Mouse (Mus musculus): Measurements from ENCODE around the gene Ffar4. TPM values are rescaled to one million over a fixed set of nuclear protein-coding genes. Genes with fewer than 3 reads are reported as not detected.
A peak's percentile ranks its signal among the peaks of the same experiment; 100 is the strongest.

Ffar4 gene
- polyA plus RNA-seq, 1 experiment = 2.2 TPM

DNA sequence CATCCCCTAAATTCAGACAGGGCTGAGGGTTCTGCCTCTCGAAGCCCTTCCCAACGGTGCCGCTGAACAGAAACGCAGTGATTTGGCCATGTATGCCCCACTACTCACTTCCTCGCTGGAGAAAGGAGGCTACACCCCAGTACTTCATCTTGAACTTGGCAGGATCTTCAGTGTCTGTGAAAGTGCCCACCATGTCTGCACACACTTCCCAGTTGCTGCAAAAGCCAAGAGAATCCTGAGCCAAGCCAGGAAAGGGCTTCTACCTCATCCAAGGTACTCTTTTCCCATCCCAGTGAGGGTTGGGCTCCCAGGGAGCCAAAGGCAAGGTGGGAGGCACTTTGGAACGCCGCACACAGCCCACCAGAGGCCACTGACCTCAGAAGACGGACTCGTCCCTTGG, 27.1 kb downstream of the Ffar4 start:
- 34% methylated on average over 9 of the region's 9 CpGs for WGBS
- Histone ChIP-seq H3K4me3 (ENCODE audit: insufficient read depth, low read depth, low read length) (no peak overlapping the region), H3K4me1 (ENCODE audit: control insufficient read depth, insufficient read depth, low read length) (no peaks in the 10 kb centered on the region), H3K27ac (ENCODE audit: insufficient read depth, low read depth, low read length) (no peak overlapping the region), H3K27me3 (replicated peaks; ENCODE audit: control insufficient read depth, insufficient read depth, low read length) (no peaks in the 10 kb centered on the region), H3K36me3 (ENCODE audit: control insufficient read depth, insufficient read depth, low read length) (no peaks in the 10 kb centered on the region)
- DNase-seq = no peak
- TF ChIP-seq CTCF (conservative IDR thresholded peaks at IDR 0.05; ENCODE audit: insufficient read depth, insufficient read length, low read depth, low read length) = no peak
- TF ChIP-seq POLR2A (IDR thresholded peaks at IDR 0.05; ENCODE audit: low read depth, low read length) = no peak

DNA sequence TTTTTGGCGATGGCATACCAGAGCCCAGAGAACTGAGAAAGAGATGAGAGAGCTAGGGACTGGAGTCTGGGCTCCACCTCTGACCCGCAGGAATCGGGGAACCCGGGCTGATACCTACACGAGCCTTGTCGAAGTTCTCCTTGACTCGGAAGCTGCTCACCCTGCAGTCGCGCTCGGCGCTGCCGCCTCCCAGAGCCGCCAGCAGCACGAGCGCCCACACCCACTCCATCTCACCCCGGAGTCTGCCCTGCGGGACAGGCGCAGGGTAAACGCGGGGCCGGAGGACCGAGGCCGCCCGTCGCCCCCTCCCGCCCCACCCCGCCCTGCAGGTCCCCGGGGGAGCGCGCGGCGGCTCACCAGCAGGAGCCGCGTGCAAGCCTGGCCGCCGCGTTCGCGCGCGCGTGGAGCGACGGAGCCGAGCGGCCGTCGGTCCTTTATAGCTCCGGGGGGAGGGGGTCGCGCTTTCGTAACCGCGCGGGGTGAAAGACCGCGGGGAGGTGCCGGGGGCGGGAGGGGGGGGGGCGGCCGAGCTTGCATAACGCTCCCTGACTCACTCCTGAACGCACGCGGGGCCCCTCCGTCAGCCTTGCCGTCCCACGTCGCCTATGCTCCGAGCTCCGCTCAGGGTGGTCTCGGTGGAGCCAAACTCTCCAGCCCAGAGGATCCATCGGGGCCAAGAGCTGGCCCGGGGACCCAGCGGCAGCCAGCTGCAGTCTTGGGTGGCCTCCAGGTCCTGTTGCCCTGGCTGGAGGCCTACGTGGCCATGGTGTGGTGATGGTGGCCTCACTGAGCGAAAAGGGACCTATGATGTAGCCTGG, 27.7 kb downstream of the Ffar4 start:
- no peak overlapping the region for H3K27ac ChIP-seq (ENCODE audit: insufficient read depth, low read depth, low read length)
- DNase-seq = peak; percentile 8
- no peak for TF ChIP-seq CTCF (conservative IDR thresholded peaks at IDR 0.05; ENCODE audit: insufficient read depth, insufficient read length, low read depth, low read length)
- TF ChIP-seq POLR2A (IDR thresholded peaks at IDR 0.05; ENCODE audit: low read depth, low read length) = no peak
- H3K4me3 ChIP-seq (ENCODE audit: insufficient read depth, low read depth, low read length) = peak overlapping the region; percentile 45
- no peaks in the 10 kb centered on the region for H3K36me3 ChIP-seq (ENCODE audit: control insufficient read depth, insufficient read depth, low read length)
- 2% methylated on average over 65 of the region's 77 CpGs for WGBS
- H3K4me1 ChIP-seq (ENCODE audit: control insufficient read depth, insufficient read depth, low read length) = no peaks in the 10 kb centered on the region
- H3K27me3 ChIP-seq (replicated peaks; ENCODE audit: control insufficient read depth, insufficient read depth, low read length) = no peaks in the 10 kb centered on the region

DNA sequence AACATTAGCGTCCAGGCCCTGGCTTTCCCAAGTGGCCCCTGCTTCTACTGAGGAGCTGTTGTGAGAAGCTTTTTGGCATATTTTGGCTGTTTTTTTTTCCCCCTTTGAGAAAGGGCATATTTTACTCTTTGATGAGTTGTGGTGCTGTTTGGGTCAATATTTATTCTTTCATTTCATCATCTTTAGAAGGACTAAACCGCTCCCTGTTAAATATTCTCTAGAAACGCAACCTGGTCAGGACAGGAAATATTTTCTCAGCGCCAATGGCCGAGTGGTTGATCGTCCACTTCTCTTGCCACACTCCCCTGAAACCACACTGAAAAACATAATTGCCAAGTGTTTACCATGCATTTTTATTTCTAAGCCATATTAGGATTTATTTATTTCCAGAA, 28.3 kb downstream of the Ffar4 start, which contains the start of gene Rbp4:
Gene Rbp4, minus strand, starts transcription at position 63 of the 392 bp plus-strand sequence.
- WGBS = 58% methylated on average over 6 of the region's 6 CpGs
- no peak for DNase-seq
- no peaks in the 10 kb centered on the region for H3K4me1 ChIP-seq (ENCODE audit: control insufficient read depth, insufficient read depth, low read length)
- H3K36me3 ChIP-seq (ENCODE audit: control insufficient read depth, insufficient read depth, low read length) = no peaks in the 10 kb centered on the region
- no peaks in the 10 kb centered on the region for H3K27me3 ChIP-seq (replicated peaks; ENCODE audit: control insufficient read depth, insufficient read depth, low read length)
- H3K27ac ChIP-seq (ENCODE audit: insufficient read depth, low read depth, low read length) = no peak within 1 kb of the TSS
- peak within 1 kb of the TSS; percentile 45 for H3K4me3 ChIP-seq (ENCODE audit: insufficient read depth, low read depth, low read length)
- TF ChIP-seq POLR2A (IDR thresholded peaks at IDR 0.05; ENCODE audit: low read depth, low read length) (no peak), CTCF (conservative IDR thresholded peaks at IDR 0.05; ENCODE audit: insufficient read depth, insufficient read length, low read depth, low read length) (no peak)

DNA sequence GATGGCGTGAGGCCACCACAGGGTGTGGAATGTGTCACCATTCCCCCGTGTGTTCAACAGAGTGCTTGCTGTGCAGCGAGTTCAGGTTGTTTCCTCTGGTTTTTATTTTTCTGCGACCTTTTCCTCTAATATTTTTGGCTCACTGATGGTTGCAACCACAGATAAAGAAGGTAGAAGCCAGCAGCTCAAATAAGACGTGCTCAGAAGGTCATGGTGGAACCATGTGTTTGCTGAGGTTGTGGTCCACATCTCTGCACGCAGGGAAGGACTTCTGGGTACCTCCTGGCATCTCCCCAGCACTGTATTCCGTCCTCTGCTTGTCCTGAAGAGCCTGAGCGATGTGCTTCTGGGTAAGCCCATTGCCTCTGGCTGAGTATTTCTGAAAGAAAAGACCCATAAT, 29.8 kb downstream of the Ffar4 start:
- no peak overlapping the region for H3K27ac ChIP-seq (ENCODE audit: insufficient read depth, low read depth, low read length)
- 69% methylated on average over 8 of the region's 8 CpGs for WGBS
- H3K36me3 ChIP-seq (ENCODE audit: control insufficient read depth, insufficient read depth, low read length) = no peaks in the 10 kb centered on the region
- no peak overlapping the region for H3K4me3 ChIP-seq (ENCODE audit: insufficient read depth, low read depth, low read length)
- H3K27me3 ChIP-seq (replicated peaks; ENCODE audit: control insufficient read depth, insufficient read depth, low read length) = no peaks in the 10 kb centered on the region
- TF ChIP-seq POLR2A (IDR thresholded peaks at IDR 0.05; ENCODE audit: low read depth, low read length) = no peak
- TF ChIP-seq CTCF (conservative IDR thresholded peaks at IDR 0.05; ENCODE audit: insufficient read depth, insufficient read length, low read depth, low read length) = no peak
- no peaks in the 10 kb centered on the region for H3K4me1 ChIP-seq (ENCODE audit: control insufficient read depth, insufficient read depth, low read length)
- DNase-seq = no peak

DNA sequence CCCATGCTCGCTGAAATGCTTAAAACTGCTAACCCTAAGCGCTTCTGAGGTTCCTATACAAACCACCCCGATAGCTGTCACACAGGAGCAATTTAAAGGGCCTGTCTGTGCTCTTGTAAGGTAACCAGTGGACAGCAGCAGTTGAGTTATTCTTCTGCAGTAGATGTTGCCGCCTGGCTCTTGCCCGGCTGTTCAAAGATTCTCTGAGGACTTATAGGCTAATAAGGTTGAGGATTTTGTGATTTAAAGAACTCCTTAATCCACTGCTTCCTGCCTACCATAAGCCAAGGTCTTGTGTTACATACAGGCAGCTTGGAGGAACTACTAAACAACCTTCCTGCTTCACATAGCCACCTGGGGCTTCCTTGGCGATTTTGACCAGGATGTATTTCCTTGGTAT, 35.6 kb downstream of the Ffar4 start, which contains the start of gene Pde6c:
Gene Pde6c, plus strand, starts transcription at position 301 of the 400 bp plus-strand sequence.
- H3K4me3 ChIP-seq (ENCODE audit: insufficient read depth, low read depth, low read length) = no peak within 1 kb of the TSS
- DNase-seq = no peak
- TF ChIP-seq CTCF (conservative IDR thresholded peaks at IDR 0.05; ENCODE audit: insufficient read depth, insufficient read length, low read depth, low read length) = no peak
- no peak for TF ChIP-seq POLR2A (IDR thresholded peaks at IDR 0.05; ENCODE audit: low read depth, low read length)
- no peaks in the 10 kb centered on the region for H3K4me1 ChIP-seq (ENCODE audit: control insufficient read depth, insufficient read depth, low read length)
- no peaks in the 10 kb centered on the region for H3K36me3 ChIP-seq (ENCODE audit: control insufficient read depth, insufficient read depth, low read length)
- 81% methylated on average over 6 of the region's 6 CpGs for WGBS
- no peaks in the 10 kb centered on the region for H3K27me3 ChIP-seq (replicated peaks; ENCODE audit: control insufficient read depth, insufficient read depth, low read length)
- no peak within 1 kb of the TSS for H3K27ac ChIP-seq (ENCODE audit: insufficient read depth, low read depth, low read length)

DNA sequence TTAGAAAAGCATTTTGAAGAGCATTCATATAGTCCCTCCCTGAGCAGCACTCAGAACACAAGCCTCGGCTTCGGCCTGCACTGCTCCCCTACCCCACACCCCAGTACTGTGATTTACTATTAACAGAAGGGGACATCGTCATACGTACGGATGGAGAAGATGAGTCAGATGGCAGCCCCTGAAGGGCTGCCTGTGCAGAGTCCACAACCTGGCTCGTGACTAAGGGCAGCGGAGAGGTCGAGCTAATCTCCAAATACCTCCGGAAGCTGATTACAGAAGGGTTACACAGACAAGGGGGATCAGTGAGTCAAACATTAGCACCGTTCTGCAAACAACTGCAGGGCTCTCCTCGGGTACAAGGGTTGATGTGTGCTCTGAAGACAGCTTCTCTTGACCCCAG, 37.1 kb downstream of the Ffar4 start:
- Histone ChIP-seq H3K4me3 (ENCODE audit: insufficient read depth, low read depth, low read length) (no peak overlapping the region), H3K27ac (ENCODE audit: insufficient read depth, low read depth, low read length) (no peak overlapping the region), H3K36me3 (ENCODE audit: control insufficient read depth, insufficient read depth, low read length) (no peaks in the 10 kb centered on the region), H3K4me1 (ENCODE audit: control insufficient read depth, insufficient read depth, low read length) (no peaks in the 10 kb centered on the region), H3K27me3 (replicated peaks; ENCODE audit: control insufficient read depth, insufficient read depth, low read length) (no peaks in the 10 kb centered on the region)
- TF ChIP-seq POLR2A (IDR thresholded peaks at IDR 0.05; ENCODE audit: low read depth, low read length) = no peak
- no peak for TF ChIP-seq CTCF (conservative IDR thresholded peaks at IDR 0.05; ENCODE audit: insufficient read depth, insufficient read length, low read depth, low read length)
- DNase-seq = no peak
- WGBS = 46% methylated on average over 11 of the region's 11 CpGs

DNA sequence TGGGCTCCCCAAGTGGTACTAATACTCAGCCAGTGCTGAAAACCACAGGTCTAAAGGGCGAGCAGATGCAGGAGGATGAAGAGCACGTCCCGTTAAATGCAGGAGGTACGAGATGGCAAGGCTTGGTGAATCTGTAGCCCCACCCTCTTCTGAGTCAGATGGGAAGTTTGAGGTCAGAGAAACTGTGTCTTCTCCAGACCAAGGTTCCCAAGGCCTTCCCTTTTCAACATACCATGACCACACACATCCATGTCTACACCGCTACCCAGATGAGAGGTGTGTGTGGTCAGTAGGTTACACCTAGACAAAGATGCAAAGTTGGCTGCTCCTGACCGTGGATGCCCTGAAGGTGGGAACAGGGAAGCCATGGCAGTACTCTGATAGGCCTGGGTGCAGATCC, 37.9 kb downstream of the Ffar4 start:
- H3K27me3 ChIP-seq (replicated peaks; ENCODE audit: control insufficient read depth, insufficient read depth, low read length) = no peaks in the 10 kb centered on the region
- no peak overlapping the region for H3K27ac ChIP-seq (ENCODE audit: insufficient read depth, low read depth, low read length)
- DNase-seq = no peak
- H3K36me3 ChIP-seq (ENCODE audit: control insufficient read depth, insufficient read depth, low read length) = no peaks in the 10 kb centered on the region
- TF ChIP-seq CTCF (conservative IDR thresholded peaks at IDR 0.05; ENCODE audit: insufficient read depth, insufficient read length, low read depth, low read length) (no peak), POLR2A (IDR thresholded peaks at IDR 0.05; ENCODE audit: low read depth, low read length) (no peak)
- no peak overlapping the region for H3K4me3 ChIP-seq (ENCODE audit: insufficient read depth, low read depth, low read length)
- 83% methylated on average over 6 of the region's 6 CpGs for WGBS
- no peaks in the 10 kb centered on the region for H3K4me1 ChIP-seq (ENCODE audit: control insufficient read depth, insufficient read depth, low read length)

Data from kidney, adult 2 months (tissue).